In genomic region chr13:67844853-67845194, GRCm38 (mm10) we compare ENCODE assay signal across 8 mouse cellular contexts. TPM values are rescaled to one million over a fixed set of nuclear protein-coding genes. Genes with fewer than 3 reads are reported as not detected.
DNase-seq lines count a peak whose midpoint lies in the region; ATAC-seq and TF ChIP-seq lines count a peak whose summit lies in the region.

No protein-coding gene starts in this region.

- H3K4me2 ChIP-seq in heart, embryonic 12.5 days, result peak overlapping the region; percentile 80
- H3K4me2 ChIP-seq in liver, postnatal 0 days (ENCODE audit: low read depth, low read length), result peak overlapping the region; percentile 66

- no peak for ATAC-seq in heart, embryonic 12.5 days (ENCODE audit: insufficient number of reproducible peaks, low FRiP score)
- no peak for ATAC-seq in liver, postnatal 0 days

- no peak for TF ChIP-seq EP300 in liver, postnatal 0 days (IDR thresholded peaks at IDR 0.05; ENCODE audit: low read depth)

- H3K27ac ChIP-seq in heart, embryonic 12.5 days (ENCODE audit: poor library complexity, severe bottlenecking), result no peak overlapping the region
- H3K27ac ChIP-seq in bone marrow macrophage, adult 2 months (ENCODE audit: insufficient read depth, low read depth, low read length), result no peak overlapping the region
- peak overlapping the region; percentile 59 for H3K27ac ChIP-seq in hindbrain, embryonic 10.5 days
- H3K27ac ChIP-seq in liver, postnatal 0 days (ENCODE audit: low read depth), result no peak overlapping the region

- H3K36me3 ChIP-seq in heart, embryonic 12.5 days, result no peaks in the 10 kb centered on the region
- H3K36me3 ChIP-seq in hindbrain, embryonic 10.5 days, result no peaks in the 10 kb centered on the region
- H3K36me3 ChIP-seq in liver, postnatal 0 days (replicated peaks; ENCODE audit: insufficient read depth, low read length), result no peaks in the 10 kb centered on the region

- H3K4me1 ChIP-seq in heart, embryonic 12.5 days (replicated peaks), result peaks cover 6% of the 10 kb centered on the region; the same call in 1 of the 2 replicates
- H3K4me1 ChIP-seq in bone marrow macrophage, adult 2 months (ENCODE audit: control insufficient read depth, insufficient read depth, low read length), result no peaks in the 10 kb centered on the region
- peaks cover 9% of the 10 kb centered on the region for H3K4me1 ChIP-seq in hindbrain, embryonic 10.5 days (replicated peaks)
- H3K4me1 ChIP-seq in liver, postnatal 0 days (ENCODE audit: insufficient read depth), result 0 out of 2 replicates have a peak, but pooled peaks cover 3% of the 10 kb centered on the region

- no peaks in the 10 kb centered on the region for H3K9me3 ChIP-seq in heart, embryonic 12.5 days (replicated peaks)
- H3K9me3 ChIP-seq in hindbrain, embryonic 10.5 days, result no peaks in the 10 kb centered on the region
- no peaks in the 10 kb centered on the region for H3K9me3 ChIP-seq in liver, postnatal 0 days (ENCODE audit: low read length)

- H3K27me3 ChIP-seq in heart, embryonic 12.5 days (replicated peaks), result no peaks in the 10 kb centered on the region
- H3K27me3 ChIP-seq in hindbrain, embryonic 10.5 days (ENCODE audit: insufficient read depth, poor library complexity, severe bottlenecking), result no peaks in the 10 kb centered on the region
- H3K27me3 ChIP-seq in liver, postnatal 0 days (ENCODE audit: insufficient read depth, low read length), result no peaks in the 10 kb centered on the region

- DNase-seq in heart, adult 8-10 months (ENCODE audit: low spot score), result no peak
- DNase-seq in hindbrain, embryonic 10.5 days (ENCODE audit: low spot score), result no peak
- no peak for DNase-seq in liver, postnatal 0 days
- DNase-seq in spleen, adult 12 weeks (ENCODE audit: low spot score), result no peak
- DNase-seq in ovary, postnatal 10 days (ENCODE audit: low spot score), result no peak
- no peak for DNase-seq in frontal cortex, adult 2 months (ENCODE audit: extremely low spot score in 1 of 2, low spot score in 1 of 2)

- TF ChIP-seq POLR2A in bone marrow macrophage, adult 2 months (IDR thresholded peaks at IDR 0.05; ENCODE audit: borderline replicate concordance, low read depth, low read length), result no peak

- peak overlapping the region; percentile 52 for H3K4me3 ChIP-seq in heart, embryonic 12.5 days
- peak overlapping the region; percentile 44; the same call in 1 of the 2 replicates for H3K4me3 ChIP-seq in bone marrow macrophage, adult 2 months (ENCODE audit: insufficient read depth, low read length)
- peak overlapping the region; percentile 49 for H3K4me3 ChIP-seq in hindbrain, embryonic 10.5 days
- peak overlapping the region; percentile 22 for H3K4me3 ChIP-seq in liver, postnatal 0 days (ENCODE audit: low read depth, low read length)

- H3K9ac ChIP-seq in heart, embryonic 12.5 days, result peak overlapping the region; percentile 65
- no peak overlapping the region for H3K9ac ChIP-seq in liver, postnatal 0 days (replicated peaks)

- WGBS in heart, embryonic 12.5 days, result 19% methylated on average over 8 of the region's 8 CpGs
- 19% methylated on average over 8 of the region's 8 CpGs for WGBS in hindbrain, embryonic 10.5 days
- WGBS in liver, postnatal 0 days (ENCODE audit: insufficient replicate concordance), result 29% methylated on average over 8 of the region's 8 CpGs

- TF ChIP-seq CTCF in bone marrow macrophage, adult 2 months (IDR thresholded peaks at IDR 0.05; ENCODE audit: low read depth, low read length), result no peak
- no peak for TF ChIP-seq CTCF in liver, postnatal 0 days (IDR thresholded peaks at IDR 0.05; ENCODE audit: low read depth)

RNA-seq across cellular contexts. Expression of gene Gm10037, which starts 13.9 kb away (rescaled TPM):
- polyA plus RNA-seq in heart, embryonic 12.5 days (2016; fragmentation: Nextera tagmentation; extraction: Ambion mirVana), result 0.64 and 1.5 TPM in 2 replicates
- under 1 TPM in 3 of 4 experiments, not detected in 1; 0.66 to 0.75 (median 0.72) TPM for total RNA-seq in heart, adult 8-10 months (2022)
- polyA plus RNA-seq in bone marrow macrophage, adult 2 months (2012; ENCODE audit: insufficient read depth, insufficient read length, missing spikeins), result 2.1 TPM in 1 of 2 replicates, not detected in the other
- polyA plus RNA-seq in hindbrain, embryonic 10.5 days (2016; fragmentation: Nextera tagmentation; extraction: Ambion mirVana), result 1.6 and 2.2 TPM in 2 replicates
- polyA plus RNA-seq in liver, postnatal 0 days (2015; fragmentation: Nextera tagmentation; extraction: Ambion mirVana), result 0.21 TPM in 2 replicates
- 16.6 and 17.4 TPM in 2 replicates for polyA plus RNA-seq in frontal cortex, adult 2 months (2012; rRNA removed)

RNA-seq across cellular contexts. Expression of gene BC048507, which starts 18.3 kb away (rescaled TPM):
- polyA plus RNA-seq in heart, embryonic 12.5 days (2016; fragmentation: Nextera tagmentation; extraction: Ambion mirVana), result not detected in 2 replicates
- total RNA-seq in heart, adult 8-10 months (2022), result under 1 TPM in 1 of 4 experiments, not detected in 3; 0.47 TPM
- not detected in 2 replicates for polyA plus RNA-seq in bone marrow macrophage, adult 2 months (2012; ENCODE audit: insufficient read depth, insufficient read length, missing spikeins)
- not detected in 2 replicates for polyA plus RNA-seq in hindbrain, embryonic 10.5 days (2016; fragmentation: Nextera tagmentation; extraction: Ambion mirVana)
- polyA plus RNA-seq in liver, postnatal 0 days (2015; fragmentation: Nextera tagmentation; extraction: Ambion mirVana), result not detected in 2 replicates
- polyA plus RNA-seq in frontal cortex, adult 2 months (2012; rRNA removed), result 0.36 TPM in 1 of 2 replicates, not detected in the other

RNA-seq across cellular contexts. Expression of gene Zfp273, which starts 31.3 kb away (rescaled TPM):
- 3.6 and 4.3 TPM in 2 replicates for polyA plus RNA-seq in heart, embryonic 12.5 days (2016; fragmentation: Nextera tagmentation; extraction: Ambion mirVana)
- total RNA-seq in heart, adult 8-10 months (2022), result 1 to 10 TPM; 1.3 to 2.9 (median 2.2) TPM
- polyA plus RNA-seq in bone marrow macrophage, adult 2 months (2012; ENCODE audit: insufficient read depth, insufficient read length, missing spikeins), result 3.6 and 4.7 TPM in 2 replicates
- polyA plus RNA-seq in hindbrain, embryonic 10.5 days (2016; fragmentation: Nextera tagmentation; extraction: Ambion mirVana), result 5.4 and 6.4 TPM in 2 replicates
- 0.96 and 1.3 TPM in 2 replicates for polyA plus RNA-seq in liver, postnatal 0 days (2015; fragmentation: Nextera tagmentation; extraction: Ambion mirVana)
- polyA plus RNA-seq in frontal cortex, adult 2 months (2012; rRNA removed), result 5.4 and 5.6 TPM in 2 replicates
